Mouse (Mus musculus): Measurements from ENCODE around the gene Ntm.

The Ntm gene

GRCm38 (mm10) chr9:29240797-29241196 lies 722.1 kb downstream of the Ntm start:
- no peak for DNase-seq (ENCODE audit: low spot score in 2 of 2)

- DNase-seq (ENCODE audit: low spot score in 2 of 2) = no peak
Measured at GRCm38 (mm10) chr9:29238973-29239372, 724.0 kb downstream of the Ntm start.

GRCm38 (mm10) chr9:29236752-29237151 lies 726.2 kb downstream of the Ntm start:
- DNase-seq (ENCODE audit: low spot score in 2 of 2) = no peak

- no peak for DNase-seq (ENCODE audit: low spot score in 2 of 2)
Measured at GRCm38 (mm10) chr9:29227747-29228146, 735.2 kb downstream of the Ntm start.

- no peak for DNase-seq (ENCODE audit: low spot score in 2 of 2)
Measured at GRCm38 (mm10) chr9:29222915-29223545, 739.9 kb downstream of the Ntm start.

- DNase-seq (ENCODE audit: low spot score in 2 of 2) = no peak
Measured at GRCm38 (mm10) chr9:29220941-29221615, 741.9 kb downstream of the Ntm start.

- DNase-seq (ENCODE audit: low spot score in 2 of 2) = peak in 1 of 2 experiments; percentile 77
Measured at GRCm38 (mm10) chr9:29220493-29220892, 742.4 kb downstream of the Ntm start.

GRCm38 (mm10) chr9:29217951-29218350 lies 745.0 kb downstream of the Ntm start:
- DNase-seq (ENCODE audit: low spot score in 2 of 2) = no peak

GRCm38 (mm10) chr9:29216528-29216927 lies 746.4 kb downstream of the Ntm start:
- DNase-seq (ENCODE audit: low spot score in 2 of 2) = no peak

GRCm38 (mm10) chr9:29215796-29216195 lies 747.1 kb downstream of the Ntm start:
- DNase-seq (ENCODE audit: low spot score in 2 of 2) = no peak

- DNase-seq (ENCODE audit: low spot score in 2 of 2) = no peak
Measured at GRCm38 (mm10) chr9:29215241-29215640, 747.7 kb downstream of the Ntm start.

GRCm38 (mm10) chr9:29209243-29209642 lies 753.7 kb downstream of the Ntm start:
- no peak for DNase-seq (ENCODE audit: low spot score in 2 of 2)

- no peak for DNase-seq (ENCODE audit: low spot score in 2 of 2)
Measured at GRCm38 (mm10) chr9:29208142-29208541, 754.8 kb downstream of the Ntm start.

GRCm38 (mm10) chr9:29205680-29206079 lies 757.3 kb downstream of the Ntm start:
- DNase-seq (ENCODE audit: low spot score in 2 of 2) = no peak

- no peak for DNase-seq (ENCODE audit: low spot score in 2 of 2)
Measured at GRCm38 (mm10) chr9:29202196-29202595, 760.7 kb downstream of the Ntm start.

GRCm38 (mm10) chr9:29201163-29202053 lies 761.5 kb downstream of the Ntm start:
- DNase-seq (ENCODE audit: low spot score in 2 of 2) = peak in 1 of 2 experiments; percentile 59

- DNase-seq (ENCODE audit: low spot score in 2 of 2) = no peak
Measured at GRCm38 (mm10) chr9:29197046-29197445, 765.9 kb downstream of the Ntm start.

GRCm38 (mm10) chr9:29194265-29194664 lies 768.7 kb downstream of the Ntm start:
- DNase-seq (ENCODE audit: low spot score in 2 of 2) = no peak

- DNase-seq (ENCODE audit: low spot score in 2 of 2) = no peak
Measured at GRCm38 (mm10) chr9:29183011-29183410, 779.9 kb downstream of the Ntm start.

- DNase-seq (ENCODE audit: low spot score in 2 of 2) = no peak
Measured at GRCm38 (mm10) chr9:29181661-29182060, 781.3 kb downstream of the Ntm start.

- no peak for DNase-seq (ENCODE audit: low spot score in 2 of 2)
Measured at GRCm38 (mm10) chr9:29165731-29166130, 797.2 kb downstream of the Ntm start.

GRCm38 (mm10) chr9:29161059-29161642 lies 801.8 kb downstream of the Ntm start:
- no peak for DNase-seq (ENCODE audit: low spot score in 2 of 2)

Data from cerebellum, postnatal 4 days (tissue).